Mouse (Mus musculus): ENCODE results near the gene Itgb1bp1.

Itgb1bp1 gene

GRCm38 (mm10) chr12:21298856-21299255, 12.8 kb upstream of the Itgb1bp1 start:
- no peak for DNase-seq

- no peak for DNase-seq
Observed at GRCm38 (mm10) chr12:21289651-21290050, 3.6 kb upstream of the Itgb1bp1 start.

- DNase-seq: no peak
Observed at GRCm38 (mm10) chr12:21288716-21289395, 2.8 kb upstream of the Itgb1bp1 start.

- DNase-seq: peak; percentile 29
Observed at GRCm38 (mm10) chr12:21286712-21287650, 897 bp upstream of the Itgb1bp1 start.

GRCm38 (mm10) chr12:21285508-21286242, 409 bp downstream of the Itgb1bp1 start:
- no peak for DNase-seq

- DNase-seq: no peak
Observed at GRCm38 (mm10) chr12:21284761-21285441, 1.2 kb downstream of the Itgb1bp1 start, which contains the start of gene Cpsf3. Cpsf3 (plus strand) TSS chr12:21285391.

- DNase-seq: no peak
Observed at GRCm38 (mm10) chr12:21277352-21277864, 8.7 kb downstream of the Itgb1bp1 start.

GRCm38 (mm10) chr12:21274446-21274845, 11.6 kb downstream of the Itgb1bp1 start:
- no peak for DNase-seq

- DNase-seq: no peak
Observed at GRCm38 (mm10) chr12:21268083-21268616, 17.9 kb downstream of the Itgb1bp1 start.

GRCm38 (mm10) chr12:21266784-21267098, 19.3 kb downstream of the Itgb1bp1 start:
- DNase-seq: no peak

- DNase-seq: peak; percentile 69
Observed at GRCm38 (mm10) chr12:21265946-21266783, 19.9 kb downstream of the Itgb1bp1 start.

GRCm38 (mm10) chr12:21265501-21265900, 20.6 kb downstream of the Itgb1bp1 start:
- no peak for DNase-seq

GRCm38 (mm10) chr12:21264970-21265369, 21.1 kb downstream of the Itgb1bp1 start:
- no peak for DNase-seq

- DNase-seq: no peak
Observed at GRCm38 (mm10) chr12:21264241-21264640, 21.8 kb downstream of the Itgb1bp1 start.

GRCm38 (mm10) chr12:21263256-21263655, 22.8 kb downstream of the Itgb1bp1 start:
- DNase-seq: no peak

GRCm38 (mm10) chr12:21261521-21261920, 24.6 kb downstream of the Itgb1bp1 start:
- no peak for DNase-seq

GRCm38 (mm10) chr12:21260494-21261256, 25.4 kb downstream of the Itgb1bp1 start:
- DNase-seq: no peak

GRCm38 (mm10) chr12:21247711-21248392, 38.2 kb downstream of the Itgb1bp1 start:
- peak; percentile 12 for DNase-seq

- no peak for DNase-seq
Observed at GRCm38 (mm10) chr12:21244375-21244960, 41.6 kb downstream of the Itgb1bp1 start.
